Mouse (Mus musculus): ENCODE measurements around the gene Cdh8. TPM values are rescaled to one million over a fixed set of nuclear protein-coding genes. Genes with fewer than 3 reads are reported as not detected.

Gene Cdh8
- polyA plus RNA-seq, 1 experiment: 22.9 TPM

DNA sequence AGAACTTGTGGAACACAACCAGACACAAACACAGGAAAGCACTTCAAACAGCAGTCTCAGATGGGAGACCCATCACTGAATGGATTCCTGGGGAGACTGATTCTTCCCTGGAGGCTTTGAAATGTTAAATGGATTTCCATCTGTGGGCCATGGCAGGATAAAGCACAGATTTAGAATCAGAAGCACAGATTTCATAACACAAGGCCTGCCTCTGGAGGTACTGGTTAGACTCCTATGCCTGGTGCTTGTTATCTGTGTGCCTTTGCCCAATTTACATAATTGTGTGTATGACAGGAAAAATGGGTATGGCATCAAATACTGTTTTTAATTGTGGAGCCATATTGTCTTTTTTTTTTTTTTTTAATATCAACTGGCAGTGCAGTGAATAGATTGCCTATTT lies 66.8 kb downstream of the Cdh8 start:
- Histone ChIP-seq H3K27me3 (ENCODE audit: control insufficient read depth, insufficient read depth, low read length) (no peaks in the 10 kb centered on the region), H3K4me3 (replicated peaks; ENCODE audit: insufficient read depth, low read depth, low read length) (no peak overlapping the region), H3K27ac (ENCODE audit: insufficient read depth, low read length) (no peak overlapping the region), H3K4me1 (ENCODE audit: control insufficient read depth, insufficient read depth, low read length) (peaks cover 17% of the 10 kb centered on the region; the same call in 1 of the 2 replicates)
- no peak for TF ChIP-seq CTCF (IDR thresholded peaks at IDR 0.05; ENCODE audit: borderline replicate concordance, insufficient read depth, low read depth, low read length)
- no peak for TF ChIP-seq POLR2A (IDR thresholded peaks at IDR 0.05; ENCODE audit: borderline replicate concordance, insufficient read depth, low read length)
- DNase-seq: no peak

DNA sequence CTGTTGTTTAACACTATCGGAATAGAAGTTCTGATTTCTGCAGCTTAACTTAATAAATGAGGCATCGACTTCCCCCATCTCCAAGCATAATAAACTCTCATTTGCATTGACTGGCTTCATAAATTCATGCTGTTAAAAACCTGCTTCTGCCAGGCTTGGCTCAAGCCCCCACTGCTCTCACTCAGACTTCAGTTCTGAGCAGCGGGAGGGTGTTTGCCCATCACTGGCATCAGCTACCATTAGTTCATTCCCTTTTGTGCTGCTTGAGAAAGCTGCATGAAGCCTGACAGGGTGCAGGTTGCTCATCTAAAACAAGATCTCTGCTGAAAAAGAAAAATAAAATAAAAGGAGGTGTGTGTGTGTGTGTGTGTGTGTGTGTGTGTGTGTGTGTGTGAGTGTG lies 67.7 kb downstream of the Cdh8 start:
- WGBS: 19% methylated on average over 3 of the region's 3 CpGs

DNA sequence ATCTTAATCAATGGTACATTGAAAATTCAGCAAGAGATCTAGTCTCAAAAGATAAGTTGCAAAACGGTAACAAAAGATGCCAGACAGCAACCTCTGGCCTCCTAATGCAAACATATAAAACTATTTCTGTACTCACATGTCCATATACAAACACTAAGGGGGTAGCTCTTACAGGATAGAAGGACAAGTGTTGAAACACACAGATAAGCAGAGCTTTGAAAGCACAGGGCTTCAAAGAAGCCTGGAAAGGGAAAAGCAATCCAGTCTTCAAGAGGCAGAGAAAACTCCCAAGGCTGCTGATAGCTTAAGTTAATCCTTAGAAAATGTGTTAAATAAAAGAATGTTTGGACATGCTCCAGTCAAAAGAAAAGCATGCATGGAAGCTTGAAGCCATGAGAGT lies 77.0 kb downstream of the Cdh8 start:
- Histone ChIP-seq H3K27ac (ENCODE audit: insufficient read depth, low read length) (no peak overlapping the region), H3K27me3 (ENCODE audit: control insufficient read depth, insufficient read depth, low read length) (no peaks in the 10 kb centered on the region), H3K4me3 (replicated peaks; ENCODE audit: insufficient read depth, low read depth, low read length) (no peak overlapping the region), H3K4me1 (ENCODE audit: control insufficient read depth, insufficient read depth, low read length) (peaks cover 5% of the 10 kb centered on the region; the same call in 1 of the 2 replicates)
- no peak for DNase-seq
- WGBS: 91% methylated on average over 1 of the region's 1 CpGs
- no peak for TF ChIP-seq POLR2A (IDR thresholded peaks at IDR 0.05; ENCODE audit: borderline replicate concordance, insufficient read depth, low read length)
- TF ChIP-seq CTCF (IDR thresholded peaks at IDR 0.05; ENCODE audit: borderline replicate concordance, insufficient read depth, low read depth, low read length): no peak

More for the DNA sequence above, 67.7 kb downstream of the Cdh8 start:
- Histone ChIP-seq H3K27ac (ENCODE audit: insufficient read depth, low read length) (0 out of 2 replicates have a peak overlapping the region, but pooled peaks have one; percentile 33), H3K4me1 (ENCODE audit: control insufficient read depth, insufficient read depth, low read length) (peaks cover 11% of the 10 kb centered on the region; the same call in 1 of the 2 replicates), H3K27me3 (ENCODE audit: control insufficient read depth, insufficient read depth, low read length) (no peaks in the 10 kb centered on the region), H3K4me3 (replicated peaks; ENCODE audit: insufficient read depth, low read depth, low read length) (no peak overlapping the region)
- TF ChIP-seq POLR2A (IDR thresholded peaks at IDR 0.05; ENCODE audit: borderline replicate concordance, insufficient read depth, low read length) (no peak), CTCF (IDR thresholded peaks at IDR 0.05; ENCODE audit: borderline replicate concordance, insufficient read depth, low read depth, low read length) (no peak)
- peak; percentile 38 to 65 for DNase-seq

DNA sequence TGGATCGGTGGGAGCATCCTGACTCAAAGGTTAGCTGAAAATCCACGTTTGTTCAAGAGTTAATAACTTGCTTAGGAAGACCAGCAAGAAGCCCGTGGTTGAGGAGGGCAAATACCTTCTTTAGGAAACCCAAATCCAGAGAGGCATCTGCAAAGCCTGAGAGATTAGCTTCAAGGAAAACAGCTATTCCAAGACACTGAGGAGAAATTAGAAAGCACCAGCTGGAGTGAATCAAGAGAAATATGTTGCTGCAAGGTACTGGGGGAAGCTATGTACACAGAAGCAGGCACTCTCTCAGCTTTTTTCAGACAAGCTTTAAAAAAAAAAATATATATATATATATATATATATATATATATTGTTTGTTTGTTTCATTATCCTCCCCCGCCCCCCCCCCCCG lies 88.7 kb downstream of the Cdh8 start:
- no peak for DNase-seq
- Histone ChIP-seq H3K27me3 (ENCODE audit: control insufficient read depth, insufficient read depth, low read length) (no peaks in the 10 kb centered on the region), H3K4me1 (ENCODE audit: control insufficient read depth, insufficient read depth, low read length) (no peaks in the 10 kb centered on the region; the same call in 1 of the 2 replicates), H3K4me3 (replicated peaks; ENCODE audit: insufficient read depth, low read depth, low read length) (no peak overlapping the region), H3K27ac (ENCODE audit: insufficient read depth, low read length) (no peak overlapping the region)
- 81% methylated on average over 5 of the region's 5 CpGs for WGBS
- TF ChIP-seq CTCF (IDR thresholded peaks at IDR 0.05; ENCODE audit: borderline replicate concordance, insufficient read depth, low read depth, low read length) (no peak), POLR2A (IDR thresholded peaks at IDR 0.05; ENCODE audit: borderline replicate concordance, insufficient read depth, low read length) (no peak)

DNA sequence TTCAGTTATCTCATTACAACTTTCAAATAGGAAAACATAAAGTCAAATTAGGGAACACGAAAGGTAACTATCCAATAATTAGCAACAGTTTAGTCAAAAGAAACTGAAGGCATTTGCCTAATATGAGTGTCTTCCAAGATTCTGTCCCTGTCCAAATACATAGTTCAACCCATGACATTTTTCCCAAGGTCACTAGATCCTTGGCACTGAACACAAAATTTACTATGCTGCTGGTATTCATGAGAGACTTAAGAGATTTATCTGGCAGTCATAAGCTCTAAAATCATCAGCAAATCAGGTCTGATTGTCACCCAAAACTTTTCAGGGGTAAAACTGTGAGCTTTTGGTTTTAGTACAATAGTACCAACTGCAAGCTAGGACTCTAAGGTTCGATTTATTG lies 101.7 kb downstream of the Cdh8 start:
- H3K27me3 ChIP-seq (ENCODE audit: control insufficient read depth, insufficient read depth, low read length): no peaks in the 10 kb centered on the region
- peaks cover 3% of the 10 kb centered on the region; the same call in 1 of the 2 replicates for H3K4me1 ChIP-seq (ENCODE audit: control insufficient read depth, insufficient read depth, low read length)
- no peak for DNase-seq
- no peak overlapping the region for H3K4me3 ChIP-seq (replicated peaks; ENCODE audit: insufficient read depth, low read depth, low read length)
- H3K27ac ChIP-seq (ENCODE audit: insufficient read depth, low read length): no peak overlapping the region
- TF ChIP-seq CTCF (IDR thresholded peaks at IDR 0.05; ENCODE audit: borderline replicate concordance, insufficient read depth, low read depth, low read length): no peak
- no peak for TF ChIP-seq POLR2A (IDR thresholded peaks at IDR 0.05; ENCODE audit: borderline replicate concordance, insufficient read depth, low read length)
- 86% methylated on average over 2 of the region's 2 CpGs for WGBS

DNA sequence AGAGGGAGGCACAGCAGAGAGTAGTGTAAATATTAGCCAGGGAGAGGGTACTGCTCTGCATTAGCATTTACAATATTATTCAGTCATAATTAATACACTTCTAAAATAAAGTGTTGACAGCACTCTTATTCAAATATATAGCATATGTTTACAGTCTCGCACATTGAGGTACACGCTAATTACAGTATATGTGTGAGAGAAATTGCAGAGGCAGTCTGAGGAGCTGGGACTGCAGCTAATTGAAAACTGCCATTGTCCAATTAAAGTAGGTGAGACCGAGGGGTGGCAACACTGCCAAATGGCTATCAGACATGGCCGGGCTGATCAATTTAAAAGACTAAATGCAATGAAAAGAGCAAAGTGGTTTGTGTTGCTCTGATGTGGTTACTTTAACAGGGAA lies 112.1 kb downstream of the Cdh8 start:
- Histone ChIP-seq H3K27me3 (ENCODE audit: control insufficient read depth, insufficient read depth, low read length) (no peaks in the 10 kb centered on the region), H3K4me1 (ENCODE audit: control insufficient read depth, insufficient read depth, low read length) (peaks cover 6% of the 10 kb centered on the region; the same call in 1 of the 2 replicates), H3K4me3 (replicated peaks; ENCODE audit: insufficient read depth, low read depth, low read length) (no peak overlapping the region), H3K27ac (ENCODE audit: insufficient read depth, low read length) (no peak overlapping the region)
- DNase-seq: no peak
- 88% methylated on average over 4 of the region's 4 CpGs for WGBS
- no peak for TF ChIP-seq CTCF (IDR thresholded peaks at IDR 0.05; ENCODE audit: borderline replicate concordance, insufficient read depth, low read depth, low read length)
- TF ChIP-seq POLR2A (IDR thresholded peaks at IDR 0.05; ENCODE audit: borderline replicate concordance, insufficient read depth, low read length): no peak

DNA sequence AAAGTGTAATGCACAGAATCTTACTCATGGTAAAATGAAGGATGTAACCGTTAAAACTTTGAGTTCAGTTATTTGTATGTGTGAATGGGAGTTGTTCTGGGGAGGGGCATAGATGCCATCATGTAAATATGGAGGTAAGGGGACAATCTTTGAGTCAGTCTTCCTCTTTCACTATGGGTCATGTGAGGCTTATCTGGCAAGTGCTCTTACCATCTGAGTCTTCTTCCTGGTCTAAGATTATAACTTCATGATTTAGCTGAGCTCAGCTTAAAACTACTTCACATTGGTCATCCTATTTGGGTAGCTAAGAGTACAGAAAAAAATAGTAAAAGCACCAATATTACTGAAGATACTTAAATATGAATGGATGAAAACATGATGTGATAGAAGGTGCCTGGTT lies 126.1 kb downstream of the Cdh8 start:
- Histone ChIP-seq H3K4me1 (ENCODE audit: control insufficient read depth, insufficient read depth, low read length) (no peaks in the 10 kb centered on the region), H3K4me3 (replicated peaks; ENCODE audit: insufficient read depth, low read depth, low read length) (no peak overlapping the region), H3K27me3 (ENCODE audit: control insufficient read depth, insufficient read depth, low read length) (no peaks in the 10 kb centered on the region), H3K27ac (ENCODE audit: insufficient read depth, low read length) (no peak overlapping the region)
- TF ChIP-seq POLR2A (IDR thresholded peaks at IDR 0.05; ENCODE audit: borderline replicate concordance, insufficient read depth, low read length) (no peak), CTCF (IDR thresholded peaks at IDR 0.05; ENCODE audit: borderline replicate concordance, insufficient read depth, low read depth, low read length) (no peak)
- 86% methylated on average over 1 of the region's 1 CpGs for WGBS
- DNase-seq: no peak

DNA sequence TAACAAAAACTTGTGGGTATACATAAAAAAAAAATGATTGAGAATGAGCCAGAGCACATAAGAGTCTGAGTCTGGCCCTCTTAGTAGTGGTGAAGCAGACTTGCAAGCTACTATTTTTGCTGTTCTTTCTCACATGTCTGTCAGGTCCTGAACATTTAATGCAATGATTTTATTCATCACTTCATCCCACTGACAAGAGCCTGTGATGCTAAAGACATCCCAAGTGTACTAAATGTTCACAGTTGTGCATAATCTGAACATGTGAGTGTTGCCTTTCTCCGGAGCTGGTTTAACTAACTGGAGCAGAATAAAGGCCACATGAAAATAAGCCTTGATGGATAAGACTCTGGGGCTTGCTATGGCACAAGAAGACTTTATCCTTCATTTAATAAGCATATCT lies 131.2 kb downstream of the Cdh8 start:
- Histone ChIP-seq H3K27me3 (ENCODE audit: control insufficient read depth, insufficient read depth, low read length) (no peaks in the 10 kb centered on the region), H3K4me3 (replicated peaks; ENCODE audit: insufficient read depth, low read depth, low read length) (no peak overlapping the region), H3K27ac (ENCODE audit: insufficient read depth, low read length) (no peak overlapping the region), H3K4me1 (ENCODE audit: control insufficient read depth, insufficient read depth, low read length) (no peaks in the 10 kb centered on the region)
- no peak for TF ChIP-seq CTCF (IDR thresholded peaks at IDR 0.05; ENCODE audit: borderline replicate concordance, insufficient read depth, low read depth, low read length)
- no peak for TF ChIP-seq POLR2A (IDR thresholded peaks at IDR 0.05; ENCODE audit: borderline replicate concordance, insufficient read depth, low read length)
- WGBS: 54% methylated on average over 1 of the region's 1 CpGs
- DNase-seq: no peak
